Mouse (Mus musculus) right cerebral cortex, postnatal 36 days (tissue): ENCODE measurements around the gene Rfx5.
A peak's percentile ranks its signal among the peaks of the same experiment; 100 is the strongest.
"Not testable (repeated sequence)": the region's sequence is repeated elsewhere in the genome, so short reads cannot be mapped to it uniquely, and the experiment has no call there.

Source experiments
- DNase-seq, 2 experiments: peaks; one replicate each; pipeline ENCODE4 v3.0.0; 2022; ENCODE audit warnings: low spot score in 2 of 2, mixed read lengths in 1 of 2

The Rfx5 gene

GRCm38 (mm10) chr3:94935332-94935731, 18.5 kb upstream of the Rfx5 start:
- not testable (repeated sequence) for DNase-seq

- DNase-seq: not testable (repeated sequence)
These were observed 17.7 kb upstream of the Rfx5 start for GRCm38 (mm10) chr3:94936147-94936546.

GRCm38 (mm10) chr3:94937194-94937593, 16.7 kb upstream of the Rfx5 start:
- DNase-seq: not testable (repeated sequence)

DNA sequence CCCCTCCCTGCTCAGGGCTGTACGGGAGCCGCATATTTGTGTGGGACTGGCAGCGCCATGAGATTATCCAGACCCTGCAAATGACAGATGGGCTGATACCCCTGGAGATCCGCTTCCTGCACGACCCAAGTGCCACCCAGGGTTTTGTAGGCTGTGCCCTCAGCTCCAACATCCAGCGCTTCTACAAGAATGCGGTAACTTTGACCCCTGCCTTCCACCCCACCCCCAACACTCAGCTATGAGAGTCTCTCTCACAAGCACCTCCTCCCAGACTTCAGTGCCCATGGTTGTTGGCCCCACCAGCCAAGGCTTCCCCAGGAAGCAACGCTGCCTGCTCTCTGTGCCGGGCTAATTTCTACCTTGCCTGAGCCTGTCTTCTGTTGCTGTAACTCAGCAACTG, 13.8 kb upstream of the Rfx5 start:
- DNase-seq: not testable (repeated sequence)

DNA sequence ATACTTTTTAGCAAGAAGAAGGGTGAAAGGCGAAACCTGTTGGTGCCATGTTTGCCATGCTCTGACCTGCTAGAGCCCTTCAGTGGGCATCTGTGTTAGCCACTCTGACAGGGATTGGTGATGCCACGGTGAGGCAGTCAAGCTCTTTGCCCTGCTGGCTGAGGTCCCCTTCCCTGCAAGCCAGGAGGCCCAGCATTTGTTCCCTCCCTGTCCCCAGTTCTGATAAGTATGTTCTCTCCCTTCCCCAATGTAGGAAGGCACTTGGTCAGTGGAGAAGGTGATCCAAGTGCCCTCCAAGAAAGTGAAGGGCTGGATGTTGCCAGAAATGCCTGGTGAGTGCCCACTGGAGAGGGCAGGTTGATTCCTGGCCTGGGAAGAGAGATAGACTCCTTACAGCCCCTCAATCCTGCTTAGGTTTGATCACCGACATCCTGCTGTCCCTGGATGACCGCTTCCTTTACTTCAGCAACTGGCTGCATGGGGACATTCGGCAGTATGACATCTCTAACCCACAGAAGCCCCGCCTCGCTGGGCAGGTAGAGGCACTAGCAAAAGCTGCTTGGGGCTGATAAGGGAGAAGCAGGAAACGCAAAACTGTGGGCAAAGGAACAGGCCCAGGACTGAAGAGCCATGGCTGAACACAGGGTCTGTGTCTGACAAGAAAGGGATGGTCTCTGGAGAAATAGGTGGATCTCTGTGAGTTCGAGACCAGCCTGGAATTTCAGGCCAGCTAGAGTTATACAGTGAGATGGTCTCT, 11.5 kb upstream of the Rfx5 start:
- not testable (repeated sequence) for DNase-seq

DNA sequence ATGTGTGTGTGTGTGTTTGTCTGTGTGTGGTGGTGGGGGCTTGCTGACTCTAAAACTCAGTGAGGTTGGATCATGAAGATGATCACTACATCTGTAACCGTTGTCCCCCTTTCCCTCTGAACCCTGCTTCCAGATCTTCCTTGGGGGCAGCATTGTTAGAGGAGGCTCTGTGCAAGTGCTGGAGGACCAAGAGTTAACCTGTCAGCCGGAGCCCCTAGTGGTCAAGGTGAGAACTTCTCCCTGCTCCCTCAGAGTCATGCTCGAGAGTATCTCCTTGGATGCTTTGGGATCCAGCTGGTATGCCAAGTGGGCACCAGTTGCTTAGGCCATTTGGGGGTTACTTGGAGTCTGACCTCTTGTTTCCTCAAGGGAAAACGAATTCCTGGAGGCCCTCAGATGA, 10.2 kb upstream of the Rfx5 start:
- DNase-seq: not testable (repeated sequence)

- DNase-seq: no peak
These were observed 5.7 kb upstream of the Rfx5 start for GRCm38 (mm10) chr3:94948066-94948614.

- no peak for DNase-seq
These were observed 4.2 kb upstream of the Rfx5 start for GRCm38 (mm10) chr3:94949645-94950044.

GRCm38 (mm10) chr3:94952806-94953205, 1.1 kb upstream of the Rfx5 start:
- DNase-seq: no peak

DNA sequence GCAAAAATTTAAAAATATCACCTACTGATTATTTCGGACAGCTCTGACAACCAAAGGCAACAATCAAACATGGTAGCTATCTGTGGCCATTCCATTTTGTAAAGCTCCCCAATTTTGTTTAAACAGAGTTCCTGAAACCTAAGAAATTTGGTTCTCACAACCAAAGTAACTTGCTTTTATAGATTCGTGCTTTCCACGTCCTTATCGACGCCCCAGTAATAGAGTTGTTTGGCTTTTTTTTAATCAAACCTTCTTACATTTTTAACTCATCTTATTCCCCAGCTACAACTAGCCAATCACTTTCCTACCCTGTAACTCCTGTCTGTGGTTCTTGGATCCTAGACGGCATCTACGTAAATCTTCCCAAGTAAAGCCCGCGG, 501 bp upstream of the Rfx5 start:
- DNase-seq: no peak

- no peak for DNase-seq
These were observed 4.4 kb downstream of the Rfx5 start for GRCm38 (mm10) chr3:94958295-94958694.

GRCm38 (mm10) chr3:94959871-94960270, 6.0 kb downstream of the Rfx5 start:
- DNase-seq: no peak

DNA sequence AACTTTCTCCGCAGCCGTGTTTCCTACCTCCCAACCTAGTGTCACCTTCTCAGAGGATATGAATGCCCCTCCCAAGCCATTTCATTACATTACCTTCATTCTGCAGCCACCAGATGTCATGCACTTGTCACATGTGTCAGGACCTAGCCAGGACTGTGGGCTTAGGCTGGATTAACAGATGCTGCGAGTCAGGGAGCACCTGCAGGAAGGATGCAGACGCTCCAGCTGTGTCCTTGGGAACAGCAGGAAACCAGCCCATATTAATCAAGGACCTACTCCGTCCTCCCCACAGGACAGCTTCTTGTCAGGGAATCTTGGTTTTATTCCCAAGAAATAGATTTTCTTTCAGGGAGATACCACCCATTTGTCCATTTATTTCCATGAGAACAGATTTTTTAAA, 6.4 kb downstream of the Rfx5 start:
- DNase-seq: no peak

- no peak for DNase-seq
These were observed 11.1 kb downstream of the Rfx5 start for GRCm38 (mm10) chr3:94964989-94965388.

GRCm38 (mm10) chr3:94965878-94966277, 12.0 kb downstream of the Rfx5 start:
- no peak for DNase-seq

GRCm38 (mm10) chr3:94972552-94972951, 18.7 kb downstream of the Rfx5 start:
- DNase-seq: no peak

DNA sequence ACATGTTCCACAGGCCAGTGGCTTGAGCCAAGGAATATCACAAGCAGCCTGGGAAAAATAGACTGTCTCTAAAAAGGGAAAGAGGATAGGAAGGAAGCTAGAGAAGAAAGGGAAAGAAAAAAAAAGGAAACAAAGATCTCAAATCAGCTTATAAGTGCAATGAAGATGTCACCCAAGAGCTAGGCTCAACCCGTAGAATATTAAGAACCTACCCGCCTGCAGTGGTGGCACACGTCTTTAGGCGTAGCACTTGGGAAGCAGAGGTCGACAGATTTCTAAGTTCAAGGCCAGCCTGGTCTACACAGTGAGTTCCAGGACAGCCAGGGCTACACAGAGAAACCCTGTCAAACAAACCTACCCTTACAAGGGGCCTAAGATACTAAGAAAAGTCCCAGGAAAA, 19.7 kb downstream of the Rfx5 start:
- DNase-seq: no peak

DNA sequence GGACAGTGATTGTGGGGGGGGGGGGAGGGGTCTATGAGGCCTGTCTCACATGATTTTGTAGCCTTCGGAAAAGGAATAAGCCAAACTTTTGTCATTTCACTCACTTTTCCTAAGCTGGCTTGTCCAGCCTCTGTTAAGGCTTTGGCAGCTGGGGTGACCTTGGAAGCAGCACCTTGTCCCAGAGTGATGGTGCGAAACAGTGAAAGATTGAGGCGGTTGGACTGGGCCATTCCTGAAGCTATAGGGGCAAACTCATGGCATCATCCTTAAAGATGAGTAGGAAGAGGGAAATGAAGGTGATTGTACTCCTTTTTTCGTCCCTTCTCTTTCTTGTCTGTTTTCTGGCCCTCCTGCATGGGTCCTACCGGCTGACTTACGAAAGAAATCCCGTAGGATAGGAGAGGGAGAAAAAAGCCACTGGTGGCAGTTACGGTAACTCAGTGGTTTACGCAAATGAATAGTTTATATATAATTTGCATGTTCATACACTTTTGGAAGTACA, 20.2 kb downstream of the Rfx5 start:
- DNase-seq: no peak

DNA sequence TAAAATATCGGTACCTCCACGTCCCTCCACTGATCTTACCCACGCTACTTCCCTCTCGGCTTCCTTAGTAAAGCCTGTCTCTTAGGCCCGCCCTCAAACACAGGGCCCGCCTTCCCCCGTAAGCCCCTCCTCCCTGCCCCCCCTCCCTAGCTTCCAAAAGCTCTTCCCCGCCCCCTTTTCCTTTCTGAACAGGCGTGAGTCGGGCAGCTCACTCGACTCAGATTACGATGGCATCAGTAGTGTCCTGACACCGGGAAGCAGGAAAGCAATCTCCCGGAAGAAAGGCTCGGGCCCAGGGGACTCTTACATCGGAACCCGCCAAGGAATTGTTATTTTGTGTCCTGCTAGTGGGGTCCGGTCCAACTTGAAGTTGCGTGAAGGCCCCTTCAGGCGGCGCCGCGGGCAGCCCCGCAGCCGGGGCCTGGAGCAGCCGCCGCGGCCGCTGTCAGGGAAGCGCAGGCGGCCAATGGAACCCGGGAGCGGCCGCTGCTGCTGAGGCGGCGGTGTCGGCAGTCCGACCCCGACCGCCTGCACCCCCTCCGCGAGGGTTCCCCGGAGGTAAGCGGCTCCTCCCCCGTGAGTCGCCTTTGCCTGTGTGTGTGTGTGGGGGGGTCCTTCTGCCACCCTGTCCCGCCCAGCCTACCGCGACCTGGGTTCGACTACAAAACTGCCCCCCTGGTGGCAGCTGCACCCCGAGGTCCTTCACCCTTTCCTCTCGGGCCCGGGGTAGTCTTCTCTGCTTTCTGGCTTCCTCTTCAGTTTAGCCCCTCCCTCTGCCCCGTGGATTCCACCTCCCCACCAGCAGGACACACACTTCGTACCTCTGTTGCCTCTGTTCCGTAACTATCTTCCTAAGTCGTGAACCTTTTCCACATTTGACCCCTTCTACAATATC, 20.9 kb downstream of the Rfx5 start, which contains the start of gene Pi4kb:
Gene Pi4kb, plus strand, starts transcription at position 204 of the 895 bp plus-strand sequence.
- DNase-seq: peak; percentile 72

DNA sequence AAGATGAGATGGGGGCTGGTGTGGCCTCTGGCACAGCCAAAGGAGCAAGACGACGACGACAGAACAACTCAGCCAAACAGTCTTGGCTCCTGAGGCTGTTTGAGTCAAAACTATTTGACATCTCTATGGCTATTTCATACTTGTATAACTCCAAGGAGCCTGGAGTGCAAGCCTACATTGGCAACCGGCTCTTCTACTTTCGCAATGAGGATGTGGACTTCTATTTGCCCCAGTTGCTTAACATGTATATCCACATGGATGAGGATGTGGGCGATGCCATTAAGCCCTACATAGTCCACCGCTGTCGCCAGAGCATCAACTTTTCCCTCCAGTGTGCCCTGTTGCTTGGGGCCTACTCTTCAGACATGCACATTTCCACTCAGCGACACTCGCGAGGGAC, 30.4 kb downstream of the Rfx5 start:
- no peak for DNase-seq

DNA sequence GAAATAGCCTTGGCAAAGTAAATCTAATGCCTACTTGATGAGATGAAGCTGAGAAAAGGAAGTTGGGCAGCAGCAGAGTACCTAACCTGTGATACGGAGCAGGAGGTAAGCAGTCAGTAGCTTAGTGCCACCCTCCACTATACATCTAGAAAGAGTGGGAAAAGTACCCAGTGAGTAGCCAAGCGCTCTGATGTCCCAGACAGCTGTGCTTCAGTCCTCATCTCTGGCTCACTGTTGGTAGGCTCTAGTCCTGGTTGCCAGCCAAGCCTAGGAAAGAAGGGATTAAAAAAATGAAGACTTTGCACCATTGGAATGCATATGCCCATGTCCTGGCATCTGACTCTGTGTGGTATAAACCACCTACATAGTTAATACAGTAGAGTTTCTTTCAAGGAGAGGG, 31.6 kb downstream of the Rfx5 start:
- no peak for DNase-seq

GRCm38 (mm10) chr3:94987578-94987977, 33.7 kb downstream of the Rfx5 start:
- no peak for DNase-seq
